Mouse (Mus musculus): ENCODE results near the gene Ptprn2. TPM values are rescaled to one million over a fixed set of nuclear protein-coding genes. Genes with fewer than 3 reads are reported as not detected.
A peak's percentile ranks its signal among the peaks of the same experiment; 100 is the strongest.

The Ptprn2 gene
- polyA plus RNA-seq, 1 experiment from 2014 or later = 0.30 TPM

DNA sequence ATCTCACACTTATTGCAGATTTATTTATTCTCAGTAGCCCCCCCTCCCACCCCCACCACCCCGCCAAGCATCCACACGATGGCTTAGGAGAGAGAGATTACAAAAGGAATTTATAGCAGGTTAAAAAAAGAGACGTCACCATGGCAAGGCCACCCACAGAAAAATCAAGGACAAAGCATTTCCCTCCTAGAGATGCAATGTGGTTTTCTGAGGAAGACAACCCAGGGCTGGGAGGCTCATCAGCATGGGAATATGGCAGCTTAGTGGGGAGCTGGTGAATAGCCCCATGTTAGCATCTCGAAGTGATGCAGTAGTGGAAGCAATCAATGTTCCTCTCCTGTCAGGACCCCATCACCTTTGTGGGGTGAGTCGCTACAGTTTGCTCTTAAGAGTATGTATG, 649.7 kb downstream of the Ptprn2 start:
- no peaks in the 10 kb centered on the region for H3K4me1 ChIP-seq (ENCODE audit: insufficient read depth)
- no peaks in the 10 kb centered on the region for H3K27me3 ChIP-seq (ENCODE audit: insufficient read depth, low read length)
- no peaks in the 10 kb centered on the region for H3K9me3 ChIP-seq (ENCODE audit: low read depth, low read length)
- H3K27ac ChIP-seq (ENCODE audit: low read depth) = no peak overlapping the region
- no peak for ATAC-seq (ENCODE audit: insufficient read depth)
- H3K36me3 ChIP-seq (ENCODE audit: insufficient read depth) = no peaks in the 10 kb centered on the region
- H3K4me2 ChIP-seq = no peak overlapping the region
- H3K4me3 ChIP-seq (ENCODE audit: low read depth, low read length) = no peak overlapping the region
- H3K9ac ChIP-seq = no peak overlapping the region
- no peak for TF ChIP-seq CTCF (IDR thresholded peaks at IDR 0.05; ENCODE audit: low read depth)
- WGBS = 72% methylated on average over 5 of the region's 5 CpGs
- no peak for DNase-seq

DNA sequence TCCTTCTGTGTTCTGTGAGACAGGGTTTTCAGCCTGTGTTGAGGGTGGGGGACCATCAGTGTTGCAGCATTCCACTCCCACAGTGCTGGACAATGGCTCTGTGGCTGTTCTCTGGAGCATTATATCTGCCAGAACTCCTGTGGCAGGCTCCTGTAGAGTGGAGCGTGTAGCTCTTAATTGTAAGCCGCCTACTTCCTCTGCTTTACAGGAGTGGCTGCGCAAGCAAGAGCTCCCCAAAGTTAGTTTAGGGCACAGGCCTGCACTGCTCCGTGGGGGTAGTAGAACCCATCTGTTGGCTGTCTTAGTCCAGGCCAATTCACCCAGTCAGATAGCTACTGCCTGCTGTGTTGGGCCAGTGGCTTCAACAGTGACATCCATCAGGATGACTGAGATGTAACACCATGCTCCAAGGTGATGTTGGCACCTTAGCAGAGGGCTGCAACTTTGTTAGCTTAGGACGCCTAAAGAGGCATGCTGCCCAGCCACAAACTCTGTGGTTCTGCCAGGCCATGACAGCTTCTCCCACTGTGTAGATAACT, 651.0 kb downstream of the Ptprn2 start:
- no peak overlapping the region for H3K27ac ChIP-seq (ENCODE audit: low read depth)
- no peaks in the 10 kb centered on the region for H3K36me3 ChIP-seq (ENCODE audit: insufficient read depth)
- no peaks in the 10 kb centered on the region for H3K9me3 ChIP-seq (ENCODE audit: low read depth, low read length)
- ATAC-seq (ENCODE audit: insufficient read depth) (no peak), DNase-seq (no peak)
- no peaks in the 10 kb centered on the region for H3K27me3 ChIP-seq (ENCODE audit: insufficient read depth, low read length)
- H3K4me1 ChIP-seq (ENCODE audit: insufficient read depth) = no peaks in the 10 kb centered on the region
- H3K4me3 ChIP-seq (ENCODE audit: low read depth, low read length) = no peak overlapping the region
- H3K4me2 ChIP-seq = no peak overlapping the region
- 57% methylated on average over 5 of the region's 5 CpGs for WGBS
- no peak for TF ChIP-seq CTCF (IDR thresholded peaks at IDR 0.05; ENCODE audit: low read depth)
- no peak overlapping the region for H3K9ac ChIP-seq

DNA sequence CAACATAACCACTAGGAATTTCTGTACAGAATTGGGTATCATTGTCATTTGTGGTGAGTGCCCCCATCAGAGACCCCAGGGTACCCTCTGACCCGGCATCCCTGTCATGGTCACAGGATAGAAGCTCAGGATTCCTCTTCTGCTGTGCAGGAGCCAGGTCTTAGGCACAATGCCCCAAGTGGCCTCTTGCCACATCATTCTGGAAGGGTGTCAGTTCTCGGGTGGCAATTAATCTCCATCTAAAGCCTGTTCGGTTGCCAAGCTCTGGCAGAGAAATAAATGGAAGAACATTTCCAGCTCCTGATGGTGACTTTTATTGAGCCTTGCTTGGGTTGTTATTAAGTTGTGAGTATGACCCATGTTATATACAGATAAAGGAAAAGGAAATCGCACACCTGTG, 655.4 kb downstream of the Ptprn2 start:
- 78% methylated on average over 4 of the region's 4 CpGs for WGBS
- Histone ChIP-seq H3K27me3 (ENCODE audit: insufficient read depth, low read length) (no peaks in the 10 kb centered on the region), H3K36me3 (ENCODE audit: insufficient read depth) (no peaks in the 10 kb centered on the region), H3K4me3 (ENCODE audit: low read depth, low read length) (no peak overlapping the region), H3K4me2 (no peak overlapping the region), H3K9ac (no peak overlapping the region), H3K27ac (ENCODE audit: low read depth) (no peak overlapping the region), H3K9me3 (ENCODE audit: low read depth, low read length) (no peaks in the 10 kb centered on the region), H3K4me1 (ENCODE audit: insufficient read depth) (no peaks in the 10 kb centered on the region)
- DNase-seq (no peak), ATAC-seq (ENCODE audit: insufficient read depth) (no peak)
- no peak for TF ChIP-seq CTCF (IDR thresholded peaks at IDR 0.05; ENCODE audit: low read depth)

DNA sequence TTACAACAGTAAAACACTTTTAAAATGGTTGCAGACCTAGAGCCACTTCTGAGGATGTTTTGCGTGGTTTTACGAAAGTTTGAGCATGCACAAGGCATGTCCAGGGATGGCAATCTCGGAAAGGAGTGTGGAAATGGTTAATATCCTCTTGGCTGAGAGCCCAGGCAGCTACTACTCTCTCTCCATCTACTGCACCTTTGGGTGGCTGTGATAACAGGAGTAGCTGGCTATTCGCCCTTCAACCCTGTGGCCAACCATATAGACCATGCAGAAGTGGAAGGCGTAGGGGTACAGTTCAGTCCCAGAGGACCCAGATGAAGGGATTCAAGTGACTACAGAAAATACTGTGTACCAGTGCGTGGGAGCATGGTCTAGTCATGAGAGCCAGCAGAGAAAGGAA, 655.9 kb downstream of the Ptprn2 start:
- WGBS = 72% methylated on average over 6 of the region's 6 CpGs
- ATAC-seq (ENCODE audit: insufficient read depth) = no peak
- H3K4me2 ChIP-seq = no peak overlapping the region

DNA sequence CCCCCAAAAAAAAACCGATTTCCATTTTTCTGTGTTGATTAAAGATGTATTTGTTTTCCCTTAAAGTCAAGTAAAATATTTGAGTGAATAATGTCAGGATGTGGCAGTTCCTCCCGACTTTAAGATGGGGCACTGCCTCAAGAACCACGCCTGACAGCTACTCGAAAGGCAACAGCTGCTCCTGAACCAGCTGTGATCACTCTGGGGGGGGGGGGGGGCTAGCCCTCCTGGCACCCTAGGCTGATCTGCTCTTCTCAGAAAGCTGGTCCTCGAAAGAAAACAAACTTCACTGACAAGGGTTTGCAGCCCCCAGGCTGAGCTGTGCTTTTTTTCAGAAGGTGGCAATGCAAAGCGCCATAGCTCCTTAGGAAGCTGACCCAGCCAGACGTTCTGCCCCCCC, 663.7 kb downstream of the Ptprn2 start:
- ATAC-seq (ENCODE audit: insufficient read depth) (no peak), DNase-seq (peak; percentile 41)
- H3K36me3 ChIP-seq (ENCODE audit: insufficient read depth) = no peaks in the 10 kb centered on the region
- no peak overlapping the region for H3K9ac ChIP-seq
- H3K4me1 ChIP-seq (ENCODE audit: insufficient read depth) = no peaks in the 10 kb centered on the region
- no peaks in the 10 kb centered on the region for H3K9me3 ChIP-seq (ENCODE audit: low read depth, low read length)
- WGBS = 2% methylated on average over 7 of the region's 7 CpGs
- H3K27ac ChIP-seq (ENCODE audit: low read depth) = no peak overlapping the region
- no peak overlapping the region for H3K4me3 ChIP-seq (ENCODE audit: low read depth, low read length)
- TF ChIP-seq CTCF (IDR thresholded peaks at IDR 0.05; ENCODE audit: low read depth) = no peak
- no peak overlapping the region for H3K4me2 ChIP-seq
- H3K27me3 ChIP-seq (ENCODE audit: insufficient read depth, low read length) = peaks cover 70% of the 10 kb centered on the region

More for the DNA sequence above, 655.9 kb downstream of the Ptprn2 start:
- Histone ChIP-seq H3K27me3 (ENCODE audit: insufficient read depth, low read length) (no peaks in the 10 kb centered on the region), H3K4me3 (ENCODE audit: low read depth, low read length) (no peak overlapping the region), H3K36me3 (ENCODE audit: insufficient read depth) (no peaks in the 10 kb centered on the region), H3K27ac (ENCODE audit: low read depth) (no peak overlapping the region), H3K4me1 (ENCODE audit: insufficient read depth) (no peaks in the 10 kb centered on the region), H3K9me3 (ENCODE audit: low read depth, low read length) (no peaks in the 10 kb centered on the region), H3K9ac (no peak overlapping the region)
- no peak for TF ChIP-seq CTCF (IDR thresholded peaks at IDR 0.05; ENCODE audit: low read depth)
- DNase-seq = no peak

DNA sequence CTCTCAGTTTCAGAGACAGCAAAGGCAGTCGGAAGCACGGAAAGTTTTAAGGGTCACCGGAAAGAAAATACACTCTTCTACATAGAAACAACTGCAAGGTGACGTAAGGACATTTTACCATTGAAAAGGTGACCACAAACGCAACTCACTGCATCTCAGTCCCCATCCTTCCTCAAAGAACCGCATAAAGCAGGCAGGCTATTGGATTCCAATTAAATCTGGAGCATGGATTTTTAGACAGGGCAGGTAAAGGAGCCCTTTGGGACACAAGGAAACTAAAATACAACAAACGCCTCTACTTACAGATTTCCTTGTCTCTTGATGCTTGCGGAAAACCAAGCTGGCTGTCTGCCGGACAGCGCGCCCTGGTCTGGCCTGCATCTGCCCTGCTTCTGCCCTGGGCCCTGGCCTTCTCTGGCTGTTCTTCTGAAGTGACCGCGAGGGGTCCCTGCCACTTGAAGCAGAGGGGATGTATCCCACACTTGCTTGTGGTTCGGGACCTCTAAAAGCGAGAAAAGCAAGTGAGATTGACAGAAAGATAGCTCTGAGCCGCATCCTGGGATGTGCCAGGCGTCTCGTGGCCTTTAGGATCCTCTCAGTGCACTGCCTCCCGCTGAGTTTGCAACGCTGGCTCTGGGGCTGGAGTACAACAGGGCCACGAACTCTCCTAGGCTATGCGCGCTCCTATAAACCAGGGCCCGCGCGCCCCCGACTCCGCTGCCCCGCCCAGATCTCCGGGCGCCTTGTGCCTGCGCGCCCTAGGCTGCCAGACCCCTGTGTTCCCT, 665.3 kb downstream of the Ptprn2 start:
- Histone ChIP-seq H3K4me1 (ENCODE audit: insufficient read depth) (0 out of 2 replicates have a peak, but pooled peaks cover 4% of the 10 kb centered on the region), H3K36me3 (ENCODE audit: insufficient read depth) (no peaks in the 10 kb centered on the region), H3K9ac (no peak overlapping the region), H3K4me3 (ENCODE audit: low read depth, low read length) (peak overlapping the region; percentile 11; the same call in 1 of the 2 replicates), H3K27ac (ENCODE audit: low read depth) (no peak overlapping the region), H3K27me3 (ENCODE audit: insufficient read depth, low read length) (peaks cover 86% of the 10 kb centered on the region), H3K9me3 (ENCODE audit: low read depth, low read length) (no peaks in the 10 kb centered on the region), H3K4me2 (peak overlapping the region; percentile 23; the same call in 1 of the 2 replicates)
- ATAC-seq (ENCODE audit: insufficient read depth) = no peak
- DNase-seq = no peak
- no peak for TF ChIP-seq CTCF (IDR thresholded peaks at IDR 0.05; ENCODE audit: low read depth)
- 7% methylated on average over 33 of the region's 33 CpGs for WGBS

DNA sequence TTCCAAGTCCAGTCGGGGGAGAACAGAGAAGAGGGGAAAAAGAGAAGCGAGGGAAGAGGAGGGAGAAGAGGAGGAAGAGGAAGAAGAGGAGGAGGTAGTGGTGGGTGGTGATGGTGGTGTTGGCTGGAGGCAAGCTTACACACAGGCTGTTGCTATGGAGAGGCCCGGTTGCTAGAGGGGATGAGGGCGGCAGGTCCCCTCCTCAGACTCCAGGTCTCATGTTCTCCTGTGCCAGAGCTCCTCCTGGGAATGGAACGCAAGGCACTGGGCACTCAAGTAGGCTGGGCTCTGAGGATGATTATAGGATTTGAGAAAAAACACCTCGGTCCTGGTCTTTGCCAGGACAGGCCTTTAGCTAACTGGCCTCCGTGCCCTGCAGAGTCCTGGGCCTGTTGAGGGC, 666.1 kb downstream of the Ptprn2 start:
- Histone ChIP-seq H3K9ac (no peak overlapping the region), H3K27me3 (ENCODE audit: insufficient read depth, low read length) (peaks cover 92% of the 10 kb centered on the region), H3K4me3 (ENCODE audit: low read depth, low read length) (no peak overlapping the region), H3K4me1 (ENCODE audit: insufficient read depth) (0 out of 2 replicates have a peak, but pooled peaks cover 4% of the 10 kb centered on the region), H3K36me3 (ENCODE audit: insufficient read depth) (no peaks in the 10 kb centered on the region), H3K9me3 (ENCODE audit: low read depth, low read length) (no peaks in the 10 kb centered on the region), H3K4me2 (no peak overlapping the region), H3K27ac (ENCODE audit: low read depth) (no peak overlapping the region)
- DNase-seq (no peak), ATAC-seq (ENCODE audit: insufficient read depth) (no peak)
- no peak for TF ChIP-seq CTCF (IDR thresholded peaks at IDR 0.05; ENCODE audit: low read depth)
- 16% methylated on average over 7 of the region's 7 CpGs for WGBS

Data from lung, embryonic 14.5 days (tissue).